Mouse (Mus musculus): ENCODE measurements around the gene Pdzk1ip1. TPM values are rescaled to one million over a fixed set of nuclear protein-coding genes. Genes with fewer than 3 reads are reported as not detected.

The Pdzk1ip1 gene
- polyA plus RNA-seq, 1 experiment from 2014 or later = 33.8 TPM

DNA sequence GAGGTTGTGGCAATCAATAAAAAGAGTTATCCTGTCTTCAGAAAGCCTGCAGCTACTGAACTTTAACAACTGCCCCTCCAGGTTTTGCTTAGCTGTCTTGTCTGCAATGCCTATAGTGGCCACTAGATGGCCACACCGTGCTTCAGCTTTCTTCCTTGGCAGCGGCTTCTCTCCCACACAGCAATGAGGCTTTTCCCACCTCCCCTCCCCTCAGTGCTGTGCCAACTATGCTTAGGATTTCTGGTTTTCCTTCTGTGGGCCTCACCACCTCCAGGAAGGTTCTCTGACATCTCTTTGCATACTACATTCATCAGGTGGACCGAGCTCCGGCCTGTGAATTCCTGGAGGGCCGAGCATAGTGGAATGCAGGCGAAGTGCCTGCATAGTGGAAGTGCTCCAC, 13.2 kb downstream of the Pdzk1ip1 start:
- Histone ChIP-seq H3K27me3 (ENCODE audit: control insufficient read depth, insufficient read depth, low read depth, low read length) (no peaks in the 10 kb centered on the region; the same call in 1 of the 2 replicates), H3K4me2 (ENCODE audit: low read depth, low read length) (peak overlapping the region; percentile 48; the same call in 1 of the 2 replicates), H3K4me1 (replicated peaks; ENCODE audit: control insufficient read depth, insufficient read depth, low read length) (peaks cover 5% of the 10 kb centered on the region), H3K9me3 (ENCODE audit: control insufficient read depth, low read length) (no peaks in the 10 kb centered on the region), H3K36me3 (ENCODE audit: control insufficient read depth, insufficient read depth, low read length) (no peaks in the 10 kb centered on the region), H3K27ac (ENCODE audit: low read length) (no peak overlapping the region), H3K9ac (ENCODE audit: low read length) (peak overlapping the region; percentile 35; the same call in 1 of the 2 replicates), H3K4me3 (ENCODE audit: low read length) (no peak overlapping the region)
- WGBS = 31% methylated on average over 6 of the region's 6 CpGs
- ATAC-seq (ENCODE audit: low read depth) = 0 out of 2 replicates have a peak, but pooled peaks have one; percentile 29

GRCm38 (mm10) chr4:115103510-115103909, 15.0 kb downstream of the Pdzk1ip1 start:
- Histone ChIP-seq H3K36me3 (ENCODE audit: control insufficient read depth, insufficient read depth, low read length) (no peaks in the 10 kb centered on the region), H3K27me3 (ENCODE audit: control insufficient read depth, insufficient read depth, low read depth, low read length) (no peaks in the 10 kb centered on the region; the same call in 1 of the 2 replicates), H3K27ac (ENCODE audit: low read length) (no peak overlapping the region), H3K9me3 (ENCODE audit: control insufficient read depth, low read length) (no peaks in the 10 kb centered on the region), H3K4me2 (ENCODE audit: low read depth, low read length) (no peak overlapping the region), H3K4me3 (ENCODE audit: low read length) (no peak overlapping the region), H3K9ac (ENCODE audit: low read length) (no peak overlapping the region), H3K4me1 (replicated peaks; ENCODE audit: control insufficient read depth, insufficient read depth, low read length) (no peaks in the 10 kb centered on the region; the same call in 1 of the 2 replicates)
- no peak for ATAC-seq (ENCODE audit: low read depth)
- 56% methylated on average over 4 of the region's 4 CpGs for WGBS

- H3K9me3 ChIP-seq (ENCODE audit: control insufficient read depth, low read length) = no peaks in the 10 kb centered on the region
- H3K4me1 ChIP-seq (replicated peaks; ENCODE audit: control insufficient read depth, insufficient read depth, low read length) = no peaks in the 10 kb centered on the region
- no peaks in the 10 kb centered on the region for H3K27me3 ChIP-seq (ENCODE audit: control insufficient read depth, insufficient read depth, low read depth, low read length)
- no peak for ATAC-seq (ENCODE audit: low read depth)
- H3K4me2 ChIP-seq (ENCODE audit: low read depth, low read length) = no peak overlapping the region
- H3K4me3 ChIP-seq (ENCODE audit: low read length) = no peak overlapping the region
- 54% methylated on average over 2 of the region's 2 CpGs for WGBS
- no peaks in the 10 kb centered on the region for H3K36me3 ChIP-seq (ENCODE audit: control insufficient read depth, insufficient read depth, low read length)
- H3K9ac ChIP-seq (ENCODE audit: low read length) = no peak overlapping the region
- H3K27ac ChIP-seq (ENCODE audit: low read length) = no peak overlapping the region
Observed at GRCm38 (mm10) chr4:115111167-115111566, 22.7 kb downstream of the Pdzk1ip1 start.

DNA sequence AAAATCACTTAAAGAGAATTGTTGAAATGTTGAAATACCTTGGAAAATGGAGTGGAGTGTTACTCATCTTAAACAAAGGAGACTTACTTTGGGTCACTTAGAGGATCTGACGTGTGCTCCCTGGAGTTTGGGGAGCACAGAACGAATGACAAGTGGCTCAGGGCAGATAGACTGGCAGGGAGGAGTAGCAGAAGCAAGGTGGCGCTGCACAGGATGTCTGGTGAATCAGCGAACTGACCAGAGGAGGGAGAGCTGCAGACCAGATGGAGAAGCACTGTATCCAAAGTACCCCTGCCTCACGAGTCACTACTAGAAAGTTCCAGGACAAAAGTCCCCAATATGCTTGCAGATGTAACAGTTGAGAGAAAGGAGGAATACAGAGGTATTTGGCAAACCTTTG, 24.8 kb downstream of the Pdzk1ip1 start:
- H3K9me3 ChIP-seq (ENCODE audit: control insufficient read depth, low read length) = no peaks in the 10 kb centered on the region
- no peak overlapping the region for H3K9ac ChIP-seq (ENCODE audit: low read length)
- no peak overlapping the region for H3K27ac ChIP-seq (ENCODE audit: low read length)
- no peaks in the 10 kb centered on the region for H3K27me3 ChIP-seq (ENCODE audit: control insufficient read depth, insufficient read depth, low read depth, low read length)
- H3K4me1 ChIP-seq (replicated peaks; ENCODE audit: control insufficient read depth, insufficient read depth, low read length) = no peaks in the 10 kb centered on the region
- WGBS = 26% methylated on average over 5 of the region's 5 CpGs
- H3K4me2 ChIP-seq (ENCODE audit: low read depth, low read length) = no peak overlapping the region
- H3K36me3 ChIP-seq (ENCODE audit: control insufficient read depth, insufficient read depth, low read length) = no peaks in the 10 kb centered on the region
- no peak overlapping the region for H3K4me3 ChIP-seq (ENCODE audit: low read length)
- ATAC-seq (ENCODE audit: low read depth) = no peak

DNA sequence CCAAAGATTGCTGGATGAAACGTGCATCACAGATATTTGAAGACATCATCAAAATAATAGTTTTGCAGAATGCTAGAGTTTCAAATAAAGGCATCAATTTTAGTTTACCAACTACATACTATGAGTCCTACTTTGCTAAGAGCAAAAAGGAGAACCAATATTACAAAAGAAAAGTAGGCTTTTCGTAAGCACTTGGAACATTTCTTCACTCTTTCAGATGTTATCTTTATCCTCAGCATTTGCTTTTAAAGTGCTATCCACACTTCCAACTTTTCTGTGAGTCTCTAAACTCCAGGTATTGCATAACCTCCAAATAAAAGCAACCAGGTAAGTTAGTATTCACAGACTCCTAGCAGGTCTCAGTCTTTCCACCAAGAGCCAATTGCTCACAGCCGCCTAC, 31.1 kb downstream of the Pdzk1ip1 start:
- Histone ChIP-seq H3K27ac (ENCODE audit: low read length) (no peak overlapping the region), H3K27me3 (ENCODE audit: control insufficient read depth, insufficient read depth, low read depth, low read length) (no peaks in the 10 kb centered on the region), H3K36me3 (ENCODE audit: control insufficient read depth, insufficient read depth, low read length) (no peaks in the 10 kb centered on the region), H3K4me2 (ENCODE audit: low read depth, low read length) (no peak overlapping the region), H3K4me1 (replicated peaks; ENCODE audit: control insufficient read depth, insufficient read depth, low read length) (no peaks in the 10 kb centered on the region), H3K9ac (ENCODE audit: low read length) (no peak overlapping the region), H3K9me3 (ENCODE audit: control insufficient read depth, low read length) (no peaks in the 10 kb centered on the region), H3K4me3 (ENCODE audit: low read length) (no peak overlapping the region)
- 69% methylated on average over 3 of the region's 3 CpGs for WGBS
- ATAC-seq (ENCODE audit: low read depth) = no peak

GRCm38 (mm10) chr4:115121162-115121561, 32.7 kb downstream of the Pdzk1ip1 start:
- no peak overlapping the region for H3K27ac ChIP-seq (ENCODE audit: low read length)
- H3K4me2 ChIP-seq (ENCODE audit: low read depth, low read length) = no peak overlapping the region

GRCm38 (mm10) chr4:115121608-115122007, 33.1 kb downstream of the Pdzk1ip1 start:
- ATAC-seq (ENCODE audit: low read depth) = no peak
- Histone ChIP-seq H3K4me3 (ENCODE audit: low read length) (no peak overlapping the region), H3K4me2 (ENCODE audit: low read depth, low read length) (no peak overlapping the region), H3K36me3 (ENCODE audit: control insufficient read depth, insufficient read depth, low read length) (no peaks in the 10 kb centered on the region), H3K9me3 (ENCODE audit: control insufficient read depth, low read length) (no peaks in the 10 kb centered on the region), H3K4me1 (replicated peaks; ENCODE audit: control insufficient read depth, insufficient read depth, low read length) (no peaks in the 10 kb centered on the region), H3K27ac (ENCODE audit: low read length) (no peak overlapping the region), H3K27me3 (ENCODE audit: control insufficient read depth, insufficient read depth, low read depth, low read length) (no peaks in the 10 kb centered on the region), H3K9ac (ENCODE audit: low read length) (no peak overlapping the region)
- WGBS = 68% methylated on average over 5 of the region's 5 CpGs

More at GRCm38 (mm10) chr4:115121162-115121561, 32.7 kb downstream of the Pdzk1ip1 start:
- H3K27me3 ChIP-seq (ENCODE audit: control insufficient read depth, insufficient read depth, low read depth, low read length) = no peaks in the 10 kb centered on the region
- H3K9me3 ChIP-seq (ENCODE audit: control insufficient read depth, low read length) = no peaks in the 10 kb centered on the region
- H3K9ac ChIP-seq (ENCODE audit: low read length) = no peak overlapping the region
- H3K4me3 ChIP-seq (ENCODE audit: low read length) = no peak overlapping the region
- no peaks in the 10 kb centered on the region for H3K36me3 ChIP-seq (ENCODE audit: control insufficient read depth, insufficient read depth, low read length)
- H3K4me1 ChIP-seq (replicated peaks; ENCODE audit: control insufficient read depth, insufficient read depth, low read length) = no peaks in the 10 kb centered on the region
- no peak for ATAC-seq (ENCODE audit: low read depth)
- WGBS = 68% methylated on average over 2 of the region's 2 CpGs

GRCm38 (mm10) chr4:115123507-115123906, 35.0 kb downstream of the Pdzk1ip1 start:
- no peaks in the 10 kb centered on the region for H3K36me3 ChIP-seq (ENCODE audit: control insufficient read depth, insufficient read depth, low read length)
- H3K4me2 ChIP-seq (ENCODE audit: low read depth, low read length) = no peak overlapping the region
- H3K4me3 ChIP-seq (ENCODE audit: low read length) = no peak overlapping the region
- H3K4me1 ChIP-seq (replicated peaks; ENCODE audit: control insufficient read depth, insufficient read depth, low read length) = no peaks in the 10 kb centered on the region
- H3K9ac ChIP-seq (ENCODE audit: low read length) = no peak overlapping the region
- ATAC-seq (ENCODE audit: low read depth) = no peak
- H3K9me3 ChIP-seq (ENCODE audit: control insufficient read depth, low read length) = no peaks in the 10 kb centered on the region
- no peak overlapping the region for H3K27ac ChIP-seq (ENCODE audit: low read length)
- H3K27me3 ChIP-seq (ENCODE audit: control insufficient read depth, insufficient read depth, low read depth, low read length) = no peaks in the 10 kb centered on the region
- WGBS = 46% methylated on average over 2 of the region's 2 CpGs

GRCm38 (mm10) chr4:115124713-115125112, 36.2 kb downstream of the Pdzk1ip1 start:
- H3K4me2 ChIP-seq (ENCODE audit: low read depth, low read length) = no peak overlapping the region
- no peak overlapping the region for H3K4me3 ChIP-seq (ENCODE audit: low read length)
- no peak for ATAC-seq (ENCODE audit: low read depth)
- no peaks in the 10 kb centered on the region for H3K36me3 ChIP-seq (ENCODE audit: control insufficient read depth, insufficient read depth, low read length)
- H3K9ac ChIP-seq (ENCODE audit: low read length) = no peak overlapping the region
- no peaks in the 10 kb centered on the region for H3K9me3 ChIP-seq (ENCODE audit: control insufficient read depth, low read length)
- H3K27ac ChIP-seq (ENCODE audit: low read length) = no peak overlapping the region
- no peaks in the 10 kb centered on the region for H3K4me1 ChIP-seq (replicated peaks; ENCODE audit: control insufficient read depth, insufficient read depth, low read length)
- H3K27me3 ChIP-seq (ENCODE audit: control insufficient read depth, insufficient read depth, low read depth, low read length) = no peaks in the 10 kb centered on the region

DNA sequence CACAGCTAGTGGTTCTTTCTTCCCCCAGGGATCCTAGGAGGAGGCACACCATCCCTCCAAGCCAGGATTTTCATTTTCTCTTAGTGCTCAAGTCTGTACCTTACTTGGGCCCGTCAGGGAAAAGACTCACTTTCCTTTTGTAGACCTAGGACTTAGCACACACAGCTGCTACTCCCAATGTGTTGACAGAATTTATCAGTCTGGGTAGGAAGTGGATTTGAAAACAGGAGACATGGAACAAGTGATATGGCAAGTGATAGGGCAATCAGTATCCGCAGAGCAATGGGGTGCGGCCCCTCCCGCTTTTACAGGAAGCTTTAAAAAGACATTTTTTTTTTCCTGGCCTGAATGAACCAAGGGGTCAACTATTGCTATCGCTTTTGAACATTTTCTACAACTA, 44.6 kb downstream of the Pdzk1ip1 start:
- H3K36me3 ChIP-seq (ENCODE audit: control insufficient read depth, insufficient read depth, low read length) = no peaks in the 10 kb centered on the region
- H3K27me3 ChIP-seq (ENCODE audit: control insufficient read depth, insufficient read depth, low read depth, low read length) = peaks cover 10% of the 10 kb centered on the region
- no peak for ATAC-seq (ENCODE audit: low read depth)
- no peaks in the 10 kb centered on the region for H3K4me1 ChIP-seq (replicated peaks; ENCODE audit: control insufficient read depth, insufficient read depth, low read length)
- WGBS = 5% methylated on average over 5 of the region's 5 CpGs
- H3K27ac ChIP-seq (ENCODE audit: low read length) = no peak overlapping the region
- H3K4me3 ChIP-seq (ENCODE audit: low read length) = no peak overlapping the region
- H3K9me3 ChIP-seq (ENCODE audit: control insufficient read depth, low read length) = no peaks in the 10 kb centered on the region
- no peak overlapping the region for H3K4me2 ChIP-seq (ENCODE audit: low read depth, low read length)
- H3K9ac ChIP-seq (ENCODE audit: low read length) = no peak overlapping the region
